Mouse (Mus musculus): Measurements from ENCODE around the gene Dennd1b. TPM values are rescaled to one million over a fixed set of nuclear protein-coding genes. Genes with fewer than 3 reads are reported as not detected.

Dennd1b gene
- polyA plus RNA-seq, 1 experiment from 2014 or later, result 13.1 TPM

GRCm38 (mm10) chr1:139092722-139093121 lies 129.5 kb downstream of the Dennd1b start:
- no peak overlapping the region for H3K9ac ChIP-seq (ENCODE audit: low read depth, low read length)
- no peak overlapping the region for H3K4me2 ChIP-seq (replicated peaks; ENCODE audit: low read depth, low read length)
- H3K36me3 ChIP-seq (ENCODE audit: control insufficient read depth, insufficient read depth, low read length), result no peaks in the 10 kb centered on the region
- H3K4me1 ChIP-seq (ENCODE audit: control insufficient read depth, insufficient read depth, low read length), result no peaks in the 10 kb centered on the region
- ATAC-seq (ENCODE audit: low FRiP score, low TSS enrichment), result no peak
- no peaks in the 10 kb centered on the region for H3K27me3 ChIP-seq (ENCODE audit: control insufficient read depth, insufficient read depth, low read length)
- H3K4me3 ChIP-seq (ENCODE audit: low read length), result no peak overlapping the region
- no peak overlapping the region for H3K27ac ChIP-seq (ENCODE audit: low read depth, low read length)
- 38% methylated on average over 4 of the region's 4 CpGs for WGBS
- H3K9me3 ChIP-seq (ENCODE audit: control insufficient read depth, low read length), result no peaks in the 10 kb centered on the region

- WGBS, result 93% methylated on average over 6 of the region's 6 CpGs
These were observed 133.1 kb downstream of the Dennd1b start for GRCm38 (mm10) chr1:139096369-139096768.

GRCm38 (mm10) chr1:139098088-139098487 lies 134.9 kb downstream of the Dennd1b start:
- ATAC-seq (ENCODE audit: low FRiP score, low TSS enrichment), result no peak
- Histone ChIP-seq H3K27ac (ENCODE audit: low read depth, low read length) (no peak overlapping the region), H3K36me3 (ENCODE audit: control insufficient read depth, insufficient read depth, low read length) (peaks cover 3% of the 10 kb centered on the region; the same call in 1 of the 2 replicates), H3K9ac (ENCODE audit: low read depth, low read length) (no peak overlapping the region), H3K4me2 (replicated peaks; ENCODE audit: low read depth, low read length) (no peak overlapping the region), H3K9me3 (ENCODE audit: control insufficient read depth, low read length) (no peaks in the 10 kb centered on the region), H3K4me3 (ENCODE audit: low read length) (no peak overlapping the region), H3K4me1 (ENCODE audit: control insufficient read depth, insufficient read depth, low read length) (no peaks in the 10 kb centered on the region), H3K27me3 (ENCODE audit: control insufficient read depth, insufficient read depth, low read length) (no peaks in the 10 kb centered on the region)
- WGBS, result 65% methylated on average over 4 of the region's 4 CpGs

More at GRCm38 (mm10) chr1:139096369-139096768, 133.1 kb downstream of the Dennd1b start:
- H3K36me3 ChIP-seq (ENCODE audit: control insufficient read depth, insufficient read depth, low read length), result no peaks in the 10 kb centered on the region
- no peaks in the 10 kb centered on the region for H3K27me3 ChIP-seq (ENCODE audit: control insufficient read depth, insufficient read depth, low read length)
- H3K27ac ChIP-seq (ENCODE audit: low read depth, low read length), result no peak overlapping the region
- H3K9me3 ChIP-seq (ENCODE audit: control insufficient read depth, low read length), result no peaks in the 10 kb centered on the region
- H3K4me3 ChIP-seq (ENCODE audit: low read length), result no peak overlapping the region
- H3K9ac ChIP-seq (ENCODE audit: low read depth, low read length), result no peak overlapping the region
- no peak overlapping the region for H3K4me2 ChIP-seq (replicated peaks; ENCODE audit: low read depth, low read length)
- ATAC-seq (ENCODE audit: low FRiP score, low TSS enrichment), result no peak
- H3K4me1 ChIP-seq (ENCODE audit: control insufficient read depth, insufficient read depth, low read length), result no peaks in the 10 kb centered on the region

GRCm38 (mm10) chr1:139101725-139102124 lies 138.5 kb downstream of the Dennd1b start:
- Histone ChIP-seq H3K9me3 (ENCODE audit: control insufficient read depth, low read length) (no peaks in the 10 kb centered on the region), H3K27me3 (ENCODE audit: control insufficient read depth, insufficient read depth, low read length) (no peaks in the 10 kb centered on the region), H3K4me2 (replicated peaks; ENCODE audit: low read depth, low read length) (no peak overlapping the region), H3K9ac (ENCODE audit: low read depth, low read length) (no peak overlapping the region), H3K4me1 (ENCODE audit: control insufficient read depth, insufficient read depth, low read length) (no peaks in the 10 kb centered on the region), H3K4me3 (ENCODE audit: low read length) (no peak overlapping the region), H3K27ac (ENCODE audit: low read depth, low read length) (no peak overlapping the region), H3K36me3 (ENCODE audit: control insufficient read depth, insufficient read depth, low read length) (peaks cover 3% of the 10 kb centered on the region; the same call in 1 of the 2 replicates)
- no peak for ATAC-seq (ENCODE audit: low FRiP score, low TSS enrichment)
- 90% methylated on average over 9 of the region's 9 CpGs for WGBS

GRCm38 (mm10) chr1:139108251-139108650 lies 145.0 kb downstream of the Dennd1b start:
- Histone ChIP-seq H3K9me3 (ENCODE audit: control insufficient read depth, low read length) (no peaks in the 10 kb centered on the region), H3K4me3 (ENCODE audit: low read length) (no peak overlapping the region), H3K36me3 (ENCODE audit: control insufficient read depth, insufficient read depth, low read length) (peaks cover 2% of the 10 kb centered on the region; the same call in 1 of the 2 replicates), H3K4me1 (ENCODE audit: control insufficient read depth, insufficient read depth, low read length) (no peaks in the 10 kb centered on the region), H3K27me3 (ENCODE audit: control insufficient read depth, insufficient read depth, low read length) (no peaks in the 10 kb centered on the region), H3K4me2 (replicated peaks; ENCODE audit: low read depth, low read length) (no peak overlapping the region), H3K9ac (ENCODE audit: low read depth, low read length) (no peak overlapping the region), H3K27ac (ENCODE audit: low read depth, low read length) (no peak overlapping the region)
- no peak for ATAC-seq (ENCODE audit: low FRiP score, low TSS enrichment)
- WGBS, result 83% methylated on average over 2 of the region's 2 CpGs

- Histone ChIP-seq H3K4me2 (replicated peaks; ENCODE audit: low read depth, low read length) (no peak overlapping the region), H3K36me3 (ENCODE audit: control insufficient read depth, insufficient read depth, low read length) (no peaks in the 10 kb centered on the region), H3K9me3 (ENCODE audit: control insufficient read depth, low read length) (no peaks in the 10 kb centered on the region), H3K27ac (ENCODE audit: low read depth, low read length) (no peak overlapping the region), H3K4me3 (ENCODE audit: low read length) (no peak overlapping the region), H3K9ac (ENCODE audit: low read depth, low read length) (no peak overlapping the region), H3K4me1 (ENCODE audit: control insufficient read depth, insufficient read depth, low read length) (no peaks in the 10 kb centered on the region), H3K27me3 (ENCODE audit: control insufficient read depth, insufficient read depth, low read length) (no peaks in the 10 kb centered on the region)
- WGBS, result 95% methylated on average over 8 of the region's 8 CpGs
- ATAC-seq (ENCODE audit: low FRiP score, low TSS enrichment), result no peak
These were observed 159.4 kb downstream of the Dennd1b start for GRCm38 (mm10) chr1:139122626-139123025.

GRCm38 (mm10) chr1:139139644-139140043 lies 176.4 kb downstream of the Dennd1b start:
- H3K27ac ChIP-seq (ENCODE audit: low read depth, low read length), result no peak overlapping the region
- H3K27me3 ChIP-seq (ENCODE audit: control insufficient read depth, insufficient read depth, low read length), result no peaks in the 10 kb centered on the region
- H3K36me3 ChIP-seq (ENCODE audit: control insufficient read depth, insufficient read depth, low read length), result no peaks in the 10 kb centered on the region; the same call in 1 of the 2 replicates
- WGBS, result 61% methylated on average over 1 of the region's 1 CpGs
- no peak overlapping the region for H3K9ac ChIP-seq (ENCODE audit: low read depth, low read length)
- no peak overlapping the region for H3K4me2 ChIP-seq (replicated peaks; ENCODE audit: low read depth, low read length)
- no peaks in the 10 kb centered on the region for H3K9me3 ChIP-seq (ENCODE audit: control insufficient read depth, low read length)
- no peaks in the 10 kb centered on the region for H3K4me1 ChIP-seq (ENCODE audit: control insufficient read depth, insufficient read depth, low read length)
- ATAC-seq (ENCODE audit: low FRiP score, low TSS enrichment), result no peak
- no peak overlapping the region for H3K4me3 ChIP-seq (ENCODE audit: low read length)

GRCm38 (mm10) chr1:139145516-139145915 lies 182.3 kb downstream of the Dennd1b start:
- Histone ChIP-seq H3K27me3 (ENCODE audit: control insufficient read depth, insufficient read depth, low read length) (no peaks in the 10 kb centered on the region), H3K9ac (ENCODE audit: low read depth, low read length) (no peak overlapping the region), H3K4me3 (ENCODE audit: low read length) (no peak overlapping the region), H3K9me3 (ENCODE audit: control insufficient read depth, low read length) (no peaks in the 10 kb centered on the region), H3K4me1 (ENCODE audit: control insufficient read depth, insufficient read depth, low read length) (no peaks in the 10 kb centered on the region), H3K27ac (ENCODE audit: low read depth, low read length) (no peak overlapping the region), H3K36me3 (ENCODE audit: control insufficient read depth, insufficient read depth, low read length) (no peaks in the 10 kb centered on the region; the same call in 1 of the 2 replicates), H3K4me2 (replicated peaks; ENCODE audit: low read depth, low read length) (no peak overlapping the region)
- WGBS, result 94% methylated on average over 1 of the region's 2 CpGs
- ATAC-seq (ENCODE audit: low FRiP score, low TSS enrichment), result no peak

- 80% methylated on average over 3 of the region's 3 CpGs for WGBS
- Histone ChIP-seq H3K27me3 (ENCODE audit: control insufficient read depth, insufficient read depth, low read length) (no peaks in the 10 kb centered on the region), H3K36me3 (ENCODE audit: control insufficient read depth, insufficient read depth, low read length) (no peaks in the 10 kb centered on the region; the same call in 1 of the 2 replicates), H3K27ac (ENCODE audit: low read depth, low read length) (no peak overlapping the region), H3K9me3 (ENCODE audit: control insufficient read depth, low read length) (no peaks in the 10 kb centered on the region), H3K4me2 (replicated peaks; ENCODE audit: low read depth, low read length) (no peak overlapping the region), H3K4me3 (ENCODE audit: low read length) (no peak overlapping the region), H3K9ac (ENCODE audit: low read depth, low read length) (no peak overlapping the region), H3K4me1 (ENCODE audit: control insufficient read depth, insufficient read depth, low read length) (no peaks in the 10 kb centered on the region)
- ATAC-seq (ENCODE audit: low FRiP score, low TSS enrichment), result no peak
These were observed 183.1 kb downstream of the Dennd1b start for GRCm38 (mm10) chr1:139146306-139146705.

Data from kidney, embryonic 14.5 days (tissue).